Mouse (Mus musculus): Measurements from ENCODE around the gene Diaph2. TPM values are rescaled to one million over a fixed set of nuclear protein-coding genes. Genes with fewer than 3 reads are reported as not detected.

The Diaph2 gene
- total and polyA plus RNA-seq, 3 experiments, result not detected

DNA sequence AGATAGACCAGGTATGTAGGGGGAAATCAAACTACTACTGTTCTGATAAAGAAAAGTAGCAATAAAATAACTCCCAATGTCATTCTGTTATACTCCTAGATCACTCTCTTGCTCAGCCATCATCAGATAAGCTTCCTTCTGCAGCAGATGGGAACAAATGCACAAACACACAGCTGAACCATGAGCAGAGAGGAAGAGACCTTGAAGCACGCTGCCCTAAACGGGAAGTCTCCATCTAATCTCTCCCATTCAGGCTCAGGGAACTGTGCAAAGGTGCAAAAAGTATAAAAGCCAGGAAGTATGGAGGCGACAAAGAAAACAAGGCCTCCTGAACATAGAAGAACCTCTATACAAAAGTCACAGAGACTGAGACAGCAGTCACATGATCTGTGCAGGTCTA is 6.6 kb upstream of the Diaph2 start:
- no peak overlapping the region for H3K4me3 ChIP-seq (ENCODE audit: low read depth, low read length)
- H3K4me1 ChIP-seq (ENCODE audit: insufficient read depth, low read depth, low read length), result no peaks in the 10 kb centered on the region
- TF ChIP-seq POLR2AphosphoS5 (IDR thresholded peaks at IDR 0.05; ENCODE audit: insufficient replicate concordance, low read depth, low read length) (no peak), TAL1 (conservative IDR thresholded peaks at IDR 0.05; ENCODE audit: low read depth, low read length) (no peak), CTCF (IDR thresholded peaks at IDR 0.05; ENCODE audit: low read depth, low read length) (no peak), GATA1 (IDR thresholded peaks at IDR 0.05; ENCODE audit: borderline replicate concordance, low read length) (no peak), GATA2 (IDR thresholded peaks at IDR 0.05; ENCODE audit: borderline replicate concordance, low read depth, low read length) (no peak)
- DNase-seq (ENCODE audit: low spot score), result no peak
- no peaks in the 10 kb centered on the region for H3K36me3 ChIP-seq (replicated peaks)
- no peak for ATAC-seq (ENCODE audit: extremely low read depth, insufficient number of reproducible peaks, low FRiP score, poor library complexity, severe bottlenecking)
- no peaks in the 10 kb centered on the region for H3K27me3 ChIP-seq (ENCODE audit: insufficient read depth, low read length)
- no peaks in the 10 kb centered on the region for H3K9me3 ChIP-seq (replicated peaks)

GRCm38 (mm10) chrX:129745976-129746375 is 3.6 kb upstream of the Diaph2 start:
- H3K9me3 ChIP-seq (replicated peaks), result peaks cover 4% of the 10 kb centered on the region
- ATAC-seq (ENCODE audit: extremely low read depth, insufficient number of reproducible peaks, low FRiP score, poor library complexity, severe bottlenecking) (no peak), DNase-seq (ENCODE audit: low spot score) (no peak)
- H3K4me3 ChIP-seq (ENCODE audit: low read depth, low read length), result no peak overlapping the region
- TF ChIP-seq GATA1 (IDR thresholded peaks at IDR 0.05; ENCODE audit: borderline replicate concordance, low read length), result no peak
- TF ChIP-seq TAL1 (conservative IDR thresholded peaks at IDR 0.05; ENCODE audit: low read depth, low read length), result no peak
- TF ChIP-seq GATA2 (IDR thresholded peaks at IDR 0.05; ENCODE audit: borderline replicate concordance, low read depth, low read length), result no peak
- no peak for TF ChIP-seq POLR2AphosphoS5 (IDR thresholded peaks at IDR 0.05; ENCODE audit: insufficient replicate concordance, low read depth, low read length)
- H3K4me1 ChIP-seq (ENCODE audit: insufficient read depth, low read depth, low read length), result no peaks in the 10 kb centered on the region
- H3K36me3 ChIP-seq (replicated peaks), result no peaks in the 10 kb centered on the region
- H3K27me3 ChIP-seq (ENCODE audit: insufficient read depth, low read length), result no peaks in the 10 kb centered on the region

DNA sequence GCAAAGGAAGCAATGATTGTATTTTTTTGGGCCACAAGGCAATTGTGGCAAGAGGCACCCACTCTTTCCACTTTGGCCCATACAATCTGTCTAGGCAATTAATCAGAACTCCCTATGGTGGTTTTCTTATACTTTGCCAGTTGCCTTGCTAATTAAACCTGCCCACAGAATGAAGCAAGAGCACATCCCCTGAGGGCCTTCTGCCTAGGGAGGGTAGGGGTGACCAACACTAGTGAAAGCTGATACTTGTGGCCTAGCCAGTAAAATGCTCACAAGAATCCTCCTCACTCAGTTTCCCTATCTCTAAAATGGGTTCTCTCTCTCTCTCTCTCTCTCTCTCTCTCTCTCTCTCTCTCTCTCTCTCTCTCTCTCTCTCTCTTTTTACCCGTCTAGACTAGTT is 440 bp upstream of the Diaph2 start:
- no peak for ATAC-seq (ENCODE audit: extremely low read depth, insufficient number of reproducible peaks, low FRiP score, poor library complexity, severe bottlenecking)
- no peak for DNase-seq (ENCODE audit: low spot score)
- peaks cover 4% of the 10 kb centered on the region for H3K9me3 ChIP-seq (replicated peaks)
- no peaks in the 10 kb centered on the region for H3K27me3 ChIP-seq (ENCODE audit: insufficient read depth, low read length)
- TF ChIP-seq GATA1 (IDR thresholded peaks at IDR 0.05; ENCODE audit: borderline replicate concordance, low read length) (no peak), POLR2AphosphoS5 (IDR thresholded peaks at IDR 0.05; ENCODE audit: insufficient replicate concordance, low read depth, low read length) (no peak), TAL1 (conservative IDR thresholded peaks at IDR 0.05; ENCODE audit: low read depth, low read length) (no peak)
- H3K4me3 ChIP-seq (ENCODE audit: low read depth, low read length), result no peak overlapping the region
- H3K4me1 ChIP-seq (ENCODE audit: insufficient read depth, low read depth, low read length), result no peaks in the 10 kb centered on the region
- no peaks in the 10 kb centered on the region for H3K36me3 ChIP-seq (replicated peaks)

DNA sequence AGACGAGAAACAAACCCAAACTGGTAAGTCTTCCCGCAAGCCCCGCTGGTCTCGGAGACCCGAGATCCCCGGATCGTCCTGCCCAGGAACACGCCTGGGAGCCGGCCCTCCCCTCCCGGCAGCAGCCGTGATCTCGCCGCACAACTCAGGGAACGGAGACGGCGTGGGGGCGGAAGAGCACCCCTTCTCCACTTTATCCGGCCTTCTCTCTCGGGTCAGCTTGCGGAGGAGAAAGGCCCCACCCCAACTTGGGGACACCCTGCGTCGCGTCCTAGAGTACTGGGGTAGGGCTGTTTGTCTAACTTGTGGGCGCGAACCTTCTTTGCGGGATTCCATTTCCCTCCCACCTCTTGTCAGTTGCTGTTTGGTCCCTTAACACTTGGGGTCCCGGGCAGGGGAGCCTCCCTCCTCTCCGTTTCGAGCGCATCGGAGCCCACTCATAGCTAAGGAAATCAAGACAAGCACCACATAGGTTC is 590 bp downstream of the Diaph2 start:
- TF ChIP-seq CTCF (IDR thresholded peaks at IDR 0.05; ENCODE audit: low read depth, low read length) (no peak), GATA2 (IDR thresholded peaks at IDR 0.05; ENCODE audit: borderline replicate concordance, low read depth, low read length) (no peak), GATA1 (IDR thresholded peaks at IDR 0.05; ENCODE audit: borderline replicate concordance, low read length) (no peak), POLR2AphosphoS5 (IDR thresholded peaks at IDR 0.05; ENCODE audit: insufficient replicate concordance, low read depth, low read length) (no peak), TAL1 (conservative IDR thresholded peaks at IDR 0.05; ENCODE audit: low read depth, low read length) (no peak)
- no peak for ATAC-seq (ENCODE audit: extremely low read depth, insufficient number of reproducible peaks, low FRiP score, poor library complexity, severe bottlenecking)
- H3K36me3 ChIP-seq (replicated peaks), result no peaks in the 10 kb centered on the region
- H3K9me3 ChIP-seq (replicated peaks), result peaks cover 4% of the 10 kb centered on the region
- no peaks in the 10 kb centered on the region for H3K27me3 ChIP-seq (ENCODE audit: insufficient read depth, low read length)
- no peak overlapping the region for H3K4me3 ChIP-seq (ENCODE audit: low read depth, low read length)
- no peak for DNase-seq (ENCODE audit: low spot score)
- no peaks in the 10 kb centered on the region for H3K4me1 ChIP-seq (ENCODE audit: insufficient read depth, low read depth, low read length)

DNA sequence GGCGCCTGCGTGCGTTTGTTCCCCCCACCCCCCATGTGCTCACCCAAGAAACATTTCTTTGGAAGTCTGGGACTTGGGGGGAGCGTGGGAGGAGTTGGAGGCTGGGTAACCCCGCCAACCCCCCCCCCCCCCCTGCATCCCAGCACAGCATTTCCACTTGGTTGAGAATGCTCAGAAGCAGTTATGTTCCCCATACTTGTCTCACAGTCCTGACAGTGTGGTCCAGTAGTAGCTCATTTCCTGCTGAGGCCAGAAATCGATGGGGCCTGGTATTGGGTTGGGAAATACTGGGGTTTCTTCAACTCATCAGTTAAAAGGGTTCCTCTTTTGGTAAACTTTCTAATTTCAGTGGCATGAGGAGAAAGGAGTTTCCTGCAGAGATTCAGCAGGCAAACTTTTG is 1.1 kb downstream of the Diaph2 start:
- ATAC-seq (ENCODE audit: extremely low read depth, insufficient number of reproducible peaks, low FRiP score, poor library complexity, severe bottlenecking), result no peak
- H3K36me3 ChIP-seq (replicated peaks), result no peaks in the 10 kb centered on the region
- no peaks in the 10 kb centered on the region for H3K4me1 ChIP-seq (ENCODE audit: insufficient read depth, low read depth, low read length)
- no peak overlapping the region for H3K4me3 ChIP-seq (ENCODE audit: low read depth, low read length)
- TF ChIP-seq GATA2 (IDR thresholded peaks at IDR 0.05; ENCODE audit: borderline replicate concordance, low read depth, low read length), result no peak
- no peak for DNase-seq (ENCODE audit: low spot score)
- H3K9me3 ChIP-seq (replicated peaks), result peaks cover 4% of the 10 kb centered on the region
- H3K27me3 ChIP-seq (ENCODE audit: insufficient read depth, low read length), result no peaks in the 10 kb centered on the region

DNA sequence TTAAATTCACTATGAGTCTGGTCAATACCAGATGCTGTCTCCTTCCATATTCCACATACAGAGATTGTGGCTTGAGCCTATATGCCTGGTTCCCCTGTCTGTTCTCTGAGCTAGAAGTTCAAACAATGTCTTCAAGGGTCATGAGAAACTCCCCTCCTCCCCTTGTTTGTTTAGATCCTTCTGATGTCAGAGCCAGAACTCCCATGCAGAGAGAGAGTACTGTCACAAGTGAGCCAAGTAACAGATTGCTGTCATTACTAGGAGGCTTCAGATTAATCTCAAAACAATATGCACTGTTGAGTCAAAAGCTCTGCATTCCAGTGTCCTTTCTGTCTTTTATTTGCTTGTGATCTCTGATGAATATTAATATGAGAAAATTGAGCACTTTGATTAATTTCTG is 7.1 kb downstream of the Diaph2 start:
- DNase-seq (ENCODE audit: low spot score) (no peak), ATAC-seq (ENCODE audit: extremely low read depth, insufficient number of reproducible peaks, low FRiP score, poor library complexity, severe bottlenecking) (no peak)
- Histone ChIP-seq H3K27me3 (ENCODE audit: insufficient read depth, low read length) (no peaks in the 10 kb centered on the region), H3K36me3 (replicated peaks) (no peaks in the 10 kb centered on the region), H3K4me3 (ENCODE audit: low read depth, low read length) (no peak overlapping the region), H3K9me3 (replicated peaks) (no peaks in the 10 kb centered on the region), H3K4me1 (ENCODE audit: insufficient read depth, low read depth, low read length) (no peaks in the 10 kb centered on the region)
- no peak for TF ChIP-seq TAL1 (conservative IDR thresholded peaks at IDR 0.05; ENCODE audit: low read depth, low read length)
- no peak for TF ChIP-seq GATA1 (IDR thresholded peaks at IDR 0.05; ENCODE audit: borderline replicate concordance, low read length)
- no peak for TF ChIP-seq CTCF (IDR thresholded peaks at IDR 0.05; ENCODE audit: low read depth, low read length)
- TF ChIP-seq POLR2AphosphoS5 (IDR thresholded peaks at IDR 0.05; ENCODE audit: insufficient replicate concordance, low read depth, low read length), result no peak
- TF ChIP-seq GATA2 (IDR thresholded peaks at IDR 0.05; ENCODE audit: borderline replicate concordance, low read depth, low read length), result no peak

DNA sequence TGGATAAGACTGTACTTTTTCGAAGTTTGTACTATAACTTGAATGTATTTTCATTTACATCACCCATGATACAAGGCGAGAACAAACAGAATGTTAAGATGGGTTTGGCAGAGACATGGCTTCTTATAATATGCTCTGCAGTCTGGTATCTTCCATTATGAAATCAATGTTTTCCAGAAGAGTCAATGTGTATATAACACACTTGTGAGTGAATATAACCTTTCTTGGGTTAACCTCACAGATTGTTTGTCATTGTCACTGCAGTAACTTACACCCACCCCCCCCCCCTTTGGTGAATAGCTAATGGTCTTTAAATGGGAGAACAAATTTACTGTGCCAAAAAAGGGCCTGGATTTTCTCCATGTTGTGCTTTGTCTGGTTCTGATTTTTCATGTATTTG is 13.1 kb downstream of the Diaph2 start:
- H3K4me1 ChIP-seq (ENCODE audit: insufficient read depth, low read depth, low read length), result no peaks in the 10 kb centered on the region
- no peaks in the 10 kb centered on the region for H3K36me3 ChIP-seq (replicated peaks)
- H3K9me3 ChIP-seq (replicated peaks), result no peaks in the 10 kb centered on the region
- no peak for TF ChIP-seq TAL1 (conservative IDR thresholded peaks at IDR 0.05; ENCODE audit: low read depth, low read length)
- no peak for TF ChIP-seq POLR2AphosphoS5 (IDR thresholded peaks at IDR 0.05; ENCODE audit: insufficient replicate concordance, low read depth, low read length)
- no peak for TF ChIP-seq GATA1 (IDR thresholded peaks at IDR 0.05; ENCODE audit: borderline replicate concordance, low read length)
- no peak for TF ChIP-seq CTCF (IDR thresholded peaks at IDR 0.05; ENCODE audit: low read depth, low read length)
- no peak for TF ChIP-seq GATA2 (IDR thresholded peaks at IDR 0.05; ENCODE audit: borderline replicate concordance, low read depth, low read length)
- ATAC-seq (ENCODE audit: extremely low read depth, insufficient number of reproducible peaks, low FRiP score, poor library complexity, severe bottlenecking) (no peak), DNase-seq (ENCODE audit: low spot score) (no peak)
- no peaks in the 10 kb centered on the region for H3K27me3 ChIP-seq (ENCODE audit: insufficient read depth, low read length)
- H3K4me3 ChIP-seq (ENCODE audit: low read depth, low read length), result no peak overlapping the region
